Comparison of ENCODE assay signal across 16 mouse cellular contexts in the genomic region with DNA sequence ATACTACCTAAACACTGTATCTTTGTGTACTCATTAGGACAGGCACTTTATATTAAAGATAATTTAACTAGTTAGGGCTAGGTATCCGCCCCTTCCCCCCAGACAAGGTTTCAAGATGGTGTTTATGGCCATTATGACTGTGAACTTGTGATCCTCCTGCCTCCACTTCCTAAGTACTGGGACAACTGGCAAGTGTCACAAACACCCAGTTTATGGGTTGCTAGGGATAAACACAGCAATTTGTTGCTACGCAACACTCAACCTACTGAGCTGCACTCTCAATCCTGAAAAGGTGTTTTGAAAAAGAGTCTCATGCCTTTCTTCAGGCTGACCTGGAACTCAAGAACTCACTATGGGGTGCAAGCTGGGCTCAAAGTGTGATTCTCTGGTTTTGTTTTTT. TPM values are rescaled to one million over a fixed set of nuclear protein-coding genes. Genes with fewer than 3 reads are reported as not detected.
DNase-seq lines count a peak whose midpoint lies in the region.
"Had no signal": no experiment of that assay in that cellular context is flagged by ENCODE, and none has a peak within 500 bp of the region (broad histone marks: within the 10 kb centered on the region; RNA-seq: fewer than 3 reads in every experiment).

No protein-coding gene starts in this region.

- DNase-seq in embryo, embryonic 10 days (ENCODE audit: low spot score): peak; percentile 9
- DNase-seq in embryo, embryonic 10.5 days (ENCODE audit: low spot score): no peak
- DNase-seq in testis, postnatal 10 days (ENCODE audit: low spot score): peak; percentile 6
- DNase-seq in testis, postnatal 14 days (ENCODE audit: low spot score): no peak
- DNase-seq in mesoderm, embryonic 11.5 days (ENCODE audit: low read depth, low spot score): peak; percentile 19
- no peak for DNase-seq in left cerebral cortex, postnatal 10 days (ENCODE audit: extremely low spot score in 1 of 2, low spot score in 2 of 2)
- DNase-seq: adrenal gland, adult 8-10 months; adrenal gland, postnatal 25 days; cerebellum, adult 18-20 months; cerebellum, adult 9-10 months; cerebellum, postnatal 14 days; forebrain, postnatal 0 days; gastrocnemius, postnatal 25 days; heart, adult 18-20 months; heart, postnatal 10 days; heart, postnatal 36 days had no signal

- intact Hi-C loops in left cerebral cortex, postnatal 10 days (cut with DNase I): no loop called here

RNA-seq across cellular contexts. Expression of a gene that starts 6.6 kb away (rescaled TPM):
- under 1 TPM; 0.63 to 0.86 TPM for total RNA-seq in left cerebral cortex, postnatal 10 days (2021)

RNA-seq across cellular contexts. Expression of a gene that starts 36.8 kb away (rescaled TPM):
- total RNA-seq in left cerebral cortex, postnatal 10 days (2021): 10 to 100 TPM; 40.0 to 45.1 TPM

Comparison
In these comparisons a context has a peak if more than half of its experiments do, and no peak if none do; other contexts are left out.
1. DNase-seq: peak in embryo, embryonic 10 days (single experiment), testis, postnatal 10 days (single experiment) and mesoderm, embryonic 11.5 days (single experiment); none in embryo, embryonic 10.5 days (single experiment), testis, postnatal 14 days (single experiment) and left cerebral cortex, postnatal 10 days (0 of 2).